Mouse (Mus musculus): ENCODE data around the gene Adamts2. TPM values are rescaled to one million over a fixed set of nuclear protein-coding genes. Genes with fewer than 3 reads are reported as not detected.

Gene Adamts2
- total and polyA plus RNA-seq, 2 experiments from 2014 or later: 8.7 to 19.4 TPM

- ATAC-seq (ENCODE audit: insufficient read depth, low read depth) (no peak), DNase-seq (ENCODE audit: low spot score) (no peak)
- Histone ChIP-seq H3K27ac (ENCODE audit: low read depth) (no peak overlapping the region), H3K9ac (replicated peaks; ENCODE audit: low read depth, low read length) (no peak overlapping the region), H3K4me3 (ENCODE audit: low read depth, low read length) (no peak overlapping the region), H3K4me2 (ENCODE audit: low read depth, low read length) (no peak overlapping the region), H3K9me3 (replicated peaks; ENCODE audit: control insufficient read depth, low read length) (no peaks in the 10 kb centered on the region), H3K36me3 (replicated peaks; ENCODE audit: control insufficient read depth, insufficient read depth, low read length) (no peaks in the 10 kb centered on the region), H3K27me3 (ENCODE audit: control insufficient read depth, insufficient read depth, low read length) (no peaks in the 10 kb centered on the region), H3K4me1 (ENCODE audit: control insufficient read depth, insufficient read depth) (peaks cover 12% of the 10 kb centered on the region)
- 76% methylated on average over 4 of the region's 4 CpGs for WGBS
- TF ChIP-seq EP300 (IDR thresholded peaks at IDR 0.05; ENCODE audit: low read depth): no peak
Observed at GRCm38 (mm10) chr11:50664826-50665225, 62.9 kb downstream of the Adamts2 start.

- no peak overlapping the region for H3K4me2 ChIP-seq (ENCODE audit: low read depth, low read length)
- H3K9me3 ChIP-seq (replicated peaks; ENCODE audit: control insufficient read depth, low read length): no peaks in the 10 kb centered on the region
- ATAC-seq (ENCODE audit: insufficient read depth, low read depth) (peak; percentile 85), DNase-seq (ENCODE audit: low spot score) (peak; percentile 73)
- peak overlapping the region; percentile 79 for H3K27ac ChIP-seq (ENCODE audit: low read depth)
- no peaks in the 10 kb centered on the region for H3K36me3 ChIP-seq (replicated peaks; ENCODE audit: control insufficient read depth, insufficient read depth, low read length)
- H3K9ac ChIP-seq (replicated peaks; ENCODE audit: low read depth, low read length): no peak overlapping the region
- H3K27me3 ChIP-seq (ENCODE audit: control insufficient read depth, insufficient read depth, low read length): no peaks in the 10 kb centered on the region
- TF ChIP-seq EP300 (IDR thresholded peaks at IDR 0.05; ENCODE audit: low read depth): no peak
- peak; percentile 26; the same call in 1 of the 2 replicates for TF ChIP-seq CTCF (IDR thresholded peaks at IDR 0.05; ENCODE audit: low read depth)
- peaks cover 57% of the 10 kb centered on the region for H3K4me1 ChIP-seq (ENCODE audit: control insufficient read depth, insufficient read depth)
- H3K4me3 ChIP-seq (ENCODE audit: low read depth, low read length): no peak overlapping the region
- WGBS: 53% methylated on average over 9 of the region's 9 CpGs
Observed at GRCm38 (mm10) chr11:50669542-50670362, 67.9 kb downstream of the Adamts2 start.

GRCm38 (mm10) chr11:50670363-50670725 lies 68.5 kb downstream of the Adamts2 start:
- H3K36me3 ChIP-seq (replicated peaks; ENCODE audit: control insufficient read depth, insufficient read depth, low read length): no peaks in the 10 kb centered on the region
- 74% methylated on average over 5 of the region's 5 CpGs for WGBS
- ATAC-seq (ENCODE audit: insufficient read depth, low read depth) (no peak), DNase-seq (ENCODE audit: low spot score) (no peak)
- H3K27me3 ChIP-seq (ENCODE audit: control insufficient read depth, insufficient read depth, low read length): no peaks in the 10 kb centered on the region
- H3K27ac ChIP-seq (ENCODE audit: low read depth): peak overlapping the region; percentile 79
- no peaks in the 10 kb centered on the region for H3K9me3 ChIP-seq (replicated peaks; ENCODE audit: control insufficient read depth, low read length)
- no peak for TF ChIP-seq CTCF (IDR thresholded peaks at IDR 0.05; ENCODE audit: low read depth)
- TF ChIP-seq EP300 (IDR thresholded peaks at IDR 0.05; ENCODE audit: low read depth): no peak
- peaks cover 57% of the 10 kb centered on the region for H3K4me1 ChIP-seq (ENCODE audit: control insufficient read depth, insufficient read depth)
- H3K4me3 ChIP-seq (ENCODE audit: low read depth, low read length): no peak overlapping the region
- no peak overlapping the region for H3K9ac ChIP-seq (replicated peaks; ENCODE audit: low read depth, low read length)
- no peak overlapping the region for H3K4me2 ChIP-seq (ENCODE audit: low read depth, low read length)

- Histone ChIP-seq H3K4me1 (ENCODE audit: control insufficient read depth, insufficient read depth) (peaks cover 57% of the 10 kb centered on the region), H3K4me3 (ENCODE audit: low read depth, low read length) (no peak overlapping the region), H3K27me3 (ENCODE audit: control insufficient read depth, insufficient read depth, low read length) (no peaks in the 10 kb centered on the region), H3K27ac (ENCODE audit: low read depth) (no peak overlapping the region), H3K9ac (replicated peaks; ENCODE audit: low read depth, low read length) (no peak overlapping the region), H3K36me3 (replicated peaks; ENCODE audit: control insufficient read depth, insufficient read depth, low read length) (no peaks in the 10 kb centered on the region), H3K9me3 (replicated peaks; ENCODE audit: control insufficient read depth, low read length) (no peaks in the 10 kb centered on the region), H3K4me2 (ENCODE audit: low read depth, low read length) (no peak overlapping the region)
- ATAC-seq (ENCODE audit: insufficient read depth, low read depth): no peak
- no peak for TF ChIP-seq EP300 (IDR thresholded peaks at IDR 0.05; ENCODE audit: low read depth)
- TF ChIP-seq CTCF (IDR thresholded peaks at IDR 0.05; ENCODE audit: low read depth): no peak
- DNase-seq (ENCODE audit: low spot score): no peak
- 83% methylated on average over 1 of the region's 1 CpGs for WGBS
Observed at GRCm38 (mm10) chr11:50670881-50671280, 69.0 kb downstream of the Adamts2 start.

- Histone ChIP-seq H3K4me3 (ENCODE audit: low read depth, low read length) (no peak overlapping the region), H3K27ac (ENCODE audit: low read depth) (no peak overlapping the region), H3K36me3 (replicated peaks; ENCODE audit: control insufficient read depth, insufficient read depth, low read length) (no peaks in the 10 kb centered on the region), H3K9me3 (replicated peaks; ENCODE audit: control insufficient read depth, low read length) (no peaks in the 10 kb centered on the region), H3K4me2 (ENCODE audit: low read depth, low read length) (no peak overlapping the region), H3K9ac (replicated peaks; ENCODE audit: low read depth, low read length) (no peak overlapping the region), H3K27me3 (ENCODE audit: control insufficient read depth, insufficient read depth, low read length) (no peaks in the 10 kb centered on the region), H3K4me1 (ENCODE audit: control insufficient read depth, insufficient read depth) (peaks cover 57% of the 10 kb centered on the region)
- ATAC-seq (ENCODE audit: insufficient read depth, low read depth) (no peak), DNase-seq (ENCODE audit: low spot score) (no peak)
- TF ChIP-seq EP300 (IDR thresholded peaks at IDR 0.05; ENCODE audit: low read depth) (no peak), CTCF (IDR thresholded peaks at IDR 0.05; ENCODE audit: low read depth) (no peak)
- WGBS: 64% methylated on average over 2 of the region's 2 CpGs
Observed at GRCm38 (mm10) chr11:50671376-50671775, 69.5 kb downstream of the Adamts2 start.

Measured in heart, postnatal 0 days (tissue).